Mouse (Mus musculus) intestine, embryonic 14.5 days (tissue): ENCODE measurements around the gene Naif1. TPM values are rescaled to one million over a fixed set of nuclear protein-coding genes. Genes with fewer than 3 reads are reported as not detected.
"Not testable (repeated sequence)": the region's sequence is repeated elsewhere in the genome, so short reads cannot be mapped to it uniquely, and the experiment has no call there.

ENCODE experiments used
- ATAC-seq: fragments of 200-750 bp; cut with Nextera tagmentation; replicated peaks from 2 replicates; pipeline ENCODE4 v1.8.0; 2017; ENCODE audit warnings: low read depth, moderate number of reproducible peaks, moderate TSS enrichment, moderate library complexity; ENCODE audit not compliant: low FRiP score, low TSS enrichment
- DNase-seq: peaks from one replicate; pipeline ENCODE4 v3.0.0-alpha.2; 2018; ENCODE audit warnings: low spot score
- H3K27ac ChIP-seq: fragments of 300-500 bp; sonication (generic); 2 replicates; pipeline ENCODE4 v1.5.1; 2014; ENCODE audit warnings: low read depth, mild to moderate bottlenecking, control low read depth
- H3K27me3 ChIP-seq: fragments of 300-500 bp; sonication (generic); replicated peaks from 2 replicates; pipeline ENCODE4 v1.6.1; 2014; ENCODE audit warnings: low read length, control low read depth; ENCODE audit not compliant: control insufficient read depth, insufficient read depth
- H3K36me3 ChIP-seq: fragments of 300-500 bp; sonication (generic); 2 replicates; pipeline ENCODE4 v1.6.1; 2014; ENCODE audit warnings: low read length, control low read depth; ENCODE audit not compliant: control insufficient read depth, insufficient read depth
- H3K4me1 ChIP-seq: fragments of 300-500 bp; sonication (generic); replicated peaks from 2 replicates; pipeline ENCODE4 v1.6.1; 2014; ENCODE audit warnings: low read length, control low read depth, mixed read lengths; ENCODE audit not compliant: control insufficient read depth, insufficient read depth
- H3K4me2 ChIP-seq: fragments of 300-500 bp; sonication (generic); 2 replicates; pipeline ENCODE4 v1.6.1; 2014; ENCODE audit warnings: low read length
- H3K4me3 ChIP-seq: fragments of 300-500 bp; sonication (generic); 2 replicates; pipeline ENCODE4 v1.5.1; 2014; ENCODE audit warnings: low read depth, low read length, control low read depth, mixed read lengths
- H3K9ac ChIP-seq: fragments of 300-500 bp; sonication (generic); 2 replicates; pipeline ENCODE4 v1.6.1; 2014; ENCODE audit warnings: mild to moderate bottlenecking, low read length
- H3K9me3 ChIP-seq: fragments of 300-500 bp; sonication (generic); 2 replicates; pipeline ENCODE4 v1.6.1; 2016; ENCODE audit warnings: low read length, control low read depth; ENCODE audit not compliant: control insufficient read depth
- WGBS: fragments of 180-500 bp; shearing (Covaris S2); extraction: QIAGEN DNeasy Blood & Tissue Kit; methylation state at CpG from one replicate; pipeline ENCODE4 v1.1.7; 2014; 5-methylcytosine and 5-hydroxymethylcytosine counted together
- polyA plus RNA-seq: library from polyadenylated mRNA; unstranded; fragments of >200 nt; fragmentation: Nextera tagmentation; extraction: Ambion mirVana; gene quantifications from 2 replicates; pipeline ENCODE4 v1.2.1, GENCODE M21; 2014

Gene Naif1
- polyA plus RNA-seq, 1 experiment from 2014 or later, result 6.0 TPM

DNA sequence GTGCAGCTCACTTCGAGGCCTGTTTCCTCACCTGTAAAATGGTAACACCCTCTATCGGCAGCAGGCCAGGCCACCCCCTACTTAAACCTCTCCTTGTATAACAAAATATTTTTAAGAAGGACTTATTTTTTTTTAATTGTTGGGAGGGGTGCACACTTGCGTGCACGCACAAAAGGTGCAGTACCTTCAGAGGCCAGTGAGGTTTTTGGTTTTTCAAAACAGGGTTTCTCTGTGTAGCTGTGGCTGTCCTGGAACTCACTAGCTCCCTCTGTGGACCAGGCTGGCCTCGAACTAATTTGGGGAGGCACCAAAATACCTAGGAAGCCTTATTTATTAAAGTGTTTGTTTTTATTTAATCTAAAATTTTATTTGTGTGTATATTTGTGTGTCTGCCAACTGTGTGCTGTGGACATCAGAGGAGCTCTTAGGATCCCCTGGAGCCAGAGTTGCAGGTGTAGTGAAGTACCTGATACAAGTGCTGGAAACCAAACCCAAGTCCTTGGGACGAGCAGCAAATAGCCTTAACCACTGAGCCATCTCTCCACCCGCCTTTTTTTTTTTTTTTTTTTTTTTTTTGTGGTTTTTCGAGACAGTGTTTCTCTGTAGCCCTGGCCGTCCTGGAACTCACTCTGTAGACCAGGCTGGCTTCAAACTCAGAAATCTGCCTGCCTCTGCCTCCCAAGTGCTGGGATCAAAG is 33.1 kb downstream of the Naif1 start:
- no peak overlapping the region for H3K9ac ChIP-seq
- H3K4me2 ChIP-seq, result no peak overlapping the region
- H3K4me3 ChIP-seq, result no peak overlapping the region
- WGBS, result 77% methylated on average over 9 of the region's 9 CpGs
- DNase-seq, result no peak
- no peaks in the 10 kb centered on the region for H3K27me3 ChIP-seq
- no peak overlapping the region for H3K27ac ChIP-seq
- H3K4me1 ChIP-seq, result no peaks in the 10 kb centered on the region
- ATAC-seq, result no peak
- H3K9me3 ChIP-seq, result peaks cover 4% of the 10 kb centered on the region; the same call in 1 of the 2 replicates
- H3K36me3 ChIP-seq, result no peaks in the 10 kb centered on the region

DNA sequence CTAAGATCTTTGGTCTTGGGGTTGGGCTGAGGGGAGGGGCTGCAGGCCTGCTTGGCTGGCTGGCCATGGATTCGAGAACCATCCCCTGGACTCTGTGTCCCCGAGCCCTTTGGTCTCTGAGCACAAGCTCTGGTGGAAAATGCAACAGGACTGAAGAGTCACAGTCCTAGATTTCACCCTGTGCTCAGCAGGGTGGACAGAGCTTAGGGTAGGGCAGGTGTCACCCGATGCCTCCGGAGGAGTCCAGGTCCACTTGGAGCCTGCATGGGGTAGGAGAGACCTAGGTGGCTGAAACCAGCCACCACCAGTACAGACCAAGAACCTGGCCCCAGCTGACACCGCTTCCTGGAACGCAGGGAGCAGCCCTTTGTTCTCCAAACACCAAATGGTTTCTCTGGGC is 34.7 kb downstream of the Naif1 start:
- no peak overlapping the region for H3K4me2 ChIP-seq
- H3K4me1 ChIP-seq, result no peaks in the 10 kb centered on the region
- no peak overlapping the region for H3K4me3 ChIP-seq
- no peak overlapping the region for H3K27ac ChIP-seq
- H3K27me3 ChIP-seq, result no peaks in the 10 kb centered on the region
- no peak for ATAC-seq
- no peak for DNase-seq
- H3K9me3 ChIP-seq, result no peaks in the 10 kb centered on the region
- H3K36me3 ChIP-seq, result no peaks in the 10 kb centered on the region
- 81% methylated on average over 6 of the region's 6 CpGs for WGBS
- no peak overlapping the region for H3K9ac ChIP-seq

DNA sequence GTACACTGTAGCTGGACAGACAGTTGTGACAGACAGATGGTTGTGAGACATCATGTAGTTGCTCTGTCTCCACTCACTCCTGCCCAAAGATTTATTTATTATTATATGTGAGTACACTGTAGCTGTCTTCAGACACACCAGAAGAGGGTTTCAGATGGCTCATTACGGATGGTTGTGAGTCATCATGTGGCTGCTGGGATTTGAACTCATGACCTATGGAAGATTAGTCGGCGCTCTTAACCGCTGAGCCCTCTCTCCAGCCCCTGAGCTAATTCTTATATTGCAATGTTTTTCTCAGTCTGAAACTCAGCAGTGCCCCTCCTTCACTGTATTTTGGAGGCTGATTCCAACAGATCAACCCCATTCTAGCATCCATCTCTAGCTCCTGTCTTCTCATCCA is 35.5 kb downstream of the Naif1 start:
- 86% methylated on average over 4 of the region's 4 CpGs for WGBS

DNA sequence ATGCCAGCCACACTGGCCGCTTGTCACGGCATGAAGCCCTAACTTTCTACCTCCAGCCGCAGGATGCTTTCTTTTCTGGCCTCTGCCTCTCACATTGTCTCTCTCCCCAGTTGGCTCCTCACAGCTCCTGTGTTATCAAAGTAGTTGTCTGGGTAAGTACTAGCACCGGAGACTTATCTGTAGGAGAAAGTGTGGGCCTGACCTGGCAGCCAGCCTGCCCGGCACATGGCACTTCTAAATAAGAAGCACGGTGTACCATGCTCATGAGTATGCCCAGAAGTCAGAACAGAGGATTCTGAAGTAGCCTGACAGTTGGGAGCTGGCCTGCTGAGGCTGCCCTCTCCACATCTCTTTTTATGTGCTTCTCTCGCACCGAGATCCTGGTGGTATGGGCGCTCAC is 35.9 kb downstream of the Naif1 start:
- ATAC-seq, result no peak
- no peaks in the 10 kb centered on the region for H3K4me1 ChIP-seq
- no peak overlapping the region for H3K4me2 ChIP-seq
- WGBS, result 92% methylated on average over 9 of the region's 9 CpGs
- no peak for DNase-seq
- no peaks in the 10 kb centered on the region for H3K27me3 ChIP-seq
- H3K4me3 ChIP-seq, result no peak overlapping the region
- no peak overlapping the region for H3K9ac ChIP-seq
- no peaks in the 10 kb centered on the region for H3K36me3 ChIP-seq
- H3K27ac ChIP-seq, result no peak overlapping the region
- no peaks in the 10 kb centered on the region for H3K9me3 ChIP-seq

More for the DNA sequence above, 35.5 kb downstream of the Naif1 start:
- no peaks in the 10 kb centered on the region for H3K4me1 ChIP-seq
- H3K4me3 ChIP-seq, result no peak overlapping the region
- ATAC-seq (no peak), DNase-seq (no peak)
- H3K4me2 ChIP-seq, result no peak overlapping the region
- no peaks in the 10 kb centered on the region for H3K36me3 ChIP-seq
- H3K27me3 ChIP-seq, result no peaks in the 10 kb centered on the region
- no peak overlapping the region for H3K9ac ChIP-seq
- no peak overlapping the region for H3K27ac ChIP-seq
- H3K9me3 ChIP-seq, result no peaks in the 10 kb centered on the region

DNA sequence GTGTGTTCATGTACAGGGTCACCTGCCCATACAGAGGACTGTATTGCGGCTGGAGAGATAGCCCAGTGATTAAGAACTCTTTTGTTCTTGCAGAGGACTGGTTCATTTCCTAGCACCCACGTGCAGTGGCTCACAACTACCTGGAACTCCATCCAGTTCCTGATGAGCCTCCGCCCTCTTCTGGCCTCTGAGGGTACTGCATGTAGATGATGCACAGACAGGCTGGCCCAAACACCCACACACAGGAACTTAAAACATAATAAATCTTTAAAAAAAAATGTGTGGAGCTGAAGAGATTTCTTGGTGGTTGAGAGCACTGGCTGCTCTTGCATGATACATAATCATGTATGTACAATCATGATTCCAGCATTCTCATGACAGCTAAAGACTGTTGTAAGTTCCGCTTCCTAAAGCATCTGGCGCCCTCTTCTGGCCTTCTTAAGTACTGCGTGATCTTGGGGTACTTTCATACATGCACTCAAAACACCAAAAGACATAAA is 36.9 kb downstream of the Naif1 start:
- no peak overlapping the region for H3K4me3 ChIP-seq
- 11% methylated on average over 6 of the region's 6 CpGs for WGBS
- no peaks in the 10 kb centered on the region for H3K27me3 ChIP-seq
- ATAC-seq, result peak; percentile 67
- no peaks in the 10 kb centered on the region for H3K36me3 ChIP-seq
- H3K9ac ChIP-seq, result no peak overlapping the region
- DNase-seq, result peak; percentile 98
- H3K4me1 ChIP-seq, result no peaks in the 10 kb centered on the region
- no peak overlapping the region for H3K27ac ChIP-seq
- H3K9me3 ChIP-seq, result no peaks in the 10 kb centered on the region
- no peak overlapping the region for H3K4me2 ChIP-seq

DNA sequence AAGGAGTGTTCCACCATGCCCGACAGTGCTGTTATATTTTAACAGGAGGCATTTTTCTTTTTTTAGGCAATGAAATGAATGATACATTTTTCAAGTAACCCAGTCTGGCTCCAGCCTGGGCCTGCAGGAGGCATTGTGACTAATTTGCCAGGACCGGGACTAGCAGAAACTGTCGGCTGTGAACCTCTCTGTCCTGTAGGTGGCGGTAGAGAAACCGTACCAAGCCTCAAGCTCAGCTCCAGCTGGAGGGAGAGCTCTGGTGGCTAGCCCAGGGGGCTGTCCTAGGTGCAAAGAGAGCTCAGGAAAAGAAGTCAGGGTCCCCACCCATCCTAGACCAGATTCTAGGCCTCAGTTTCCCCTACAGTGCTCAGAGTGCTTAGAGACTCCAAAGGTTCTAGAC is 38.4 kb downstream of the Naif1 start:
- Histone ChIP-seq H3K4me3 (no peak overlapping the region), H3K9ac (no peak overlapping the region), H3K4me2 (no peak overlapping the region), H3K27me3 (no peaks in the 10 kb centered on the region), H3K27ac (no peak overlapping the region), H3K36me3 (no peaks in the 10 kb centered on the region), H3K4me1 (no peaks in the 10 kb centered on the region), H3K9me3 (no peaks in the 10 kb centered on the region)
- ATAC-seq (0 out of 2 replicates have a peak, but pooled peaks have one; percentile 48), DNase-seq (peak; percentile 86)
- 2% methylated on average over 5 of the region's 5 CpGs for WGBS

DNA sequence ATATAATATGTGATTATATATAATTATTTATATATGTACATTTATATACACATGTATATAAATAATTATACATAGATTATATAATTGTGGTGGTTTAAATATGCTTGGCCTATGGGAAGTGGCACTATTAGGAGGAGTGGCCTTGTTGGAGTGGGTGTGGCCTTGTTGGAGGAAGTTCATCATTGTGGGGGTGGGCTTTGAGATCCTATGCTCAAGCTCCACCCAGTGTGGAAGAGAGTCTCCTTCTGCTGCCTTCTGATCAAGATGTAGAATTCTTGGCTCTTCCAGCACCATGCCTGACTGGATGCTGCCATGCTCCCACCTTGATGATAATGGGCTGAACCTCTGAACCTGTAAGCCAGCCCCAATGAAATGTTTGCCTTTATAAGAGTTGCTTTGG is 40.5 kb downstream of the Naif1 start:
- H3K4me2 ChIP-seq, DNase-seq, H3K27me3 ChIP-seq, H3K4me3 ChIP-seq, H3K4me1 ChIP-seq, H3K36me3 ChIP-seq, H3K9me3 ChIP-seq, ATAC-seq, H3K27ac ChIP-seq, H3K9ac ChIP-seq: not testable (repeated sequence)

DNA sequence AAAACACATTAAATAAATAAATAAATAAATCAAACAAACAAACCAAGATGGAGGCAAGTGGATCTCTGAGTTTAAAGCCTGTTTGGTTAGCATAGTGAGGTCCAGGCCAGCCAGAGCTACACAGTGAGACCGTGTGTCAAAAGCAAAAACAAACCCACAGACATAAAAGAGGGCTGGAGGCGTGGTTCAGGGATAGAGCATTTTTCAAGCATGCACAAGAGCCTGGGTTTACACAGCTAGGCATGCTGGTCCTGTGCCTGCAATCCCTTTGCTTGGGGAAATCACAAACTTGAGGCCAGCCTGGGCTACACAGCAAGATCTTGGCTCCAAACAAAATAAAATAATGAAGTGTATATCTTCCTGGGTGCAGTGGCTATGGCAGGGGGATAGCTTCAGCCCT is 42.4 kb downstream of the Naif1 start:
- H3K27me3 ChIP-seq, result no peaks in the 10 kb centered on the region
- no peaks in the 10 kb centered on the region for H3K9me3 ChIP-seq
- DNase-seq, result no peak
- H3K36me3 ChIP-seq, result no peaks in the 10 kb centered on the region
- no peaks in the 10 kb centered on the region for H3K4me1 ChIP-seq
- H3K9ac ChIP-seq, result no peak overlapping the region
- no peak overlapping the region for H3K4me2 ChIP-seq
- H3K27ac ChIP-seq, result no peak overlapping the region
- no peak for ATAC-seq
- WGBS, result 57% methylated on average over 2 of the region's 2 CpGs
- no peak overlapping the region for H3K4me3 ChIP-seq

DNA sequence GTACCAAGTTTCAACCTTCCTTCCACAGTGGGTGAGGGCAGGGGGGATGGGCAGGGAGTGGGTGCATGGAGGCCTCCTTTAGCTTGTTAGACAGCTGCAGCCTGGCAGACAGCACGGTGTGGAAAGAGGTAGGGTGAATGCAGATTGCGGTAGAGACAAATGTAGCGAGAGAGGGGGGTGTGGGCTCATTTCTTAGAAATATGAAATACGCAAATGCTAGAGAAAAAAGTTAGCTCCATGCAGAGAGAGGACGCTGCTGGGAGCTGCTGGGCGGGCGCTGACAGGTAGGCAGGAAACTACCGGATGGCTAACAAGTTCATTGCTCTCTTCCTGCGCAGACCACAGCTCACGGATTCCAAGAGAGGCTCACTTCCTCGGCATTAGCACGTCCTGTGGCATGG is 43.0 kb downstream of the Naif1 start:
- no peak overlapping the region for H3K27ac ChIP-seq
- DNase-seq (no peak), ATAC-seq (no peak)
- 69% methylated on average over 12 of the region's 12 CpGs for WGBS
- H3K4me3 ChIP-seq, result no peak overlapping the region
- no peak overlapping the region for H3K9ac ChIP-seq
- H3K9me3 ChIP-seq, result no peaks in the 10 kb centered on the region
- no peak overlapping the region for H3K4me2 ChIP-seq
- H3K36me3 ChIP-seq, result no peaks in the 10 kb centered on the region
- H3K4me1 ChIP-seq, result no peaks in the 10 kb centered on the region
- H3K27me3 ChIP-seq, result no peaks in the 10 kb centered on the region
